Mouse (Mus musculus) left cerebral cortex, adult 11 months (tissue): ENCODE data around the gene Nkx1-2.

Experiments
- DNase-seq: peaks from one replicate; pipeline ENCODE4 v3.0.0; 2022; ENCODE audit warnings: low spot score

Gene Nkx1-2

GRCm38 (mm10) chr7:132559138-132559766 is 40.2 kb downstream of the Nkx1-2 start:
- no peak for DNase-seq

- DNase-seq: no peak
Measured at GRCm38 (mm10) chr7:132558141-132558736, 41.2 kb downstream of the Nkx1-2 start.

GRCm38 (mm10) chr7:132556575-132556974 is 42.9 kb downstream of the Nkx1-2 start:
- no peak for DNase-seq

- no peak for DNase-seq
Measured at GRCm38 (mm10) chr7:132555911-132556310, 43.5 kb downstream of the Nkx1-2 start.

GRCm38 (mm10) chr7:132554091-132554490 is 45.3 kb downstream of the Nkx1-2 start:
- no peak for DNase-seq

GRCm38 (mm10) chr7:132551351-132552126 is 47.9 kb downstream of the Nkx1-2 start:
- DNase-seq: peak; percentile 96

GRCm38 (mm10) chr7:132547126-132547525 is 52.3 kb downstream of the Nkx1-2 start:
- no peak for DNase-seq
